Mouse (Mus musculus) neural tube, embryonic 12.5 days (tissue): Measurements from ENCODE around the gene Cep72. TPM values are rescaled to one million over a fixed set of nuclear protein-coding genes. Genes with fewer than 3 reads are reported as not detected.

Source experiments
- ATAC-seq: fragments of 200-750 bp; cut with Nextera tagmentation; 2 replicates; pipeline ENCODE4 v1.8.0; 2017; ENCODE audit warnings: low read depth, mild to moderate bottlenecking, moderate TSS enrichment, moderate library complexity; ENCODE audit not compliant: low FRiP score
- H3K27ac ChIP-seq: fragments of 300-500 bp; sonication (generic); 2 replicates; pipeline ENCODE4 v1.5.1; 2016
- H3K27me3 ChIP-seq: fragments of 300-500 bp; sonication (generic); replicated peaks from 2 replicates; pipeline ENCODE4 v1.6.1; 2016; ENCODE audit warnings: mild to moderate bottlenecking
- H3K36me3 ChIP-seq: fragments of 300-500 bp; sonication (generic); 2 replicates; pipeline ENCODE4 v1.6.1; 2016; ENCODE audit warnings: mild to moderate bottlenecking
- H3K4me1 ChIP-seq: fragments of 300-500 bp; sonication (generic); 2 replicates; pipeline ENCODE4 v1.6.1; 2016
- H3K4me2 ChIP-seq: fragments of 300-500 bp; sonication (generic); replicated peaks from 2 replicates; pipeline ENCODE4 v1.6.1; 2016; ENCODE audit warnings: mild to moderate bottlenecking
- H3K4me3 ChIP-seq: fragments of 300-500 bp; sonication (generic); 2 replicates; pipeline ENCODE4 v1.5.1; 2016
- H3K9ac ChIP-seq: fragments of 300-500 bp; sonication (generic); 2 replicates; pipeline ENCODE4 v1.6.1; 2016; ENCODE audit warnings: mild to moderate bottlenecking
- H3K9me3 ChIP-seq: fragments of 300-500 bp; sonication (generic); 2 replicates; pipeline ENCODE4 v1.6.1; 2016; ENCODE audit warnings: mild to moderate bottlenecking
- WGBS: fragments of 180-500 bp; shearing (Covaris S2); methylation state at CpG from one replicate; pipeline ENCODE4 v1.1.7; 2016; 5-methylcytosine and 5-hydroxymethylcytosine counted together
- polyA plus RNA-seq: library from polyadenylated mRNA; unstranded; fragments of >200 nt; fragmentation: Nextera tagmentation; extraction: Ambion mirVana; gene quantifications from 2 replicates; pipeline ENCODE4 v1.2.1, GENCODE M21; 2016

Gene Cep72
- polyA plus RNA-seq, 1 experiment from 2014 or later: 16.0 TPM

GRCm38 (mm10) chr13:74000961-74001360, 61.1 kb downstream of the Cep72 start:
- H3K9ac ChIP-seq: no peak overlapping the region
- no peak overlapping the region for H3K4me2 ChIP-seq
- no peaks in the 10 kb centered on the region for H3K4me1 ChIP-seq
- H3K27me3 ChIP-seq: no peaks in the 10 kb centered on the region
- no peak overlapping the region for H3K4me3 ChIP-seq
- H3K9me3 ChIP-seq: no peaks in the 10 kb centered on the region
- no peak for ATAC-seq
- 84% methylated on average over 6 of the region's 6 CpGs for WGBS
- no peaks in the 10 kb centered on the region for H3K36me3 ChIP-seq
- H3K27ac ChIP-seq: no peak overlapping the region

- H3K27me3 ChIP-seq: no peaks in the 10 kb centered on the region
- no peak overlapping the region for H3K4me3 ChIP-seq
These were observed 61.6 kb downstream of the Cep72 start for GRCm38 (mm10) chr13:74000519-74000918.

GRCm38 (mm10) chr13:73996456-73996855, 65.6 kb downstream of the Cep72 start:
- no peaks in the 10 kb centered on the region for H3K4me1 ChIP-seq
- ATAC-seq: no peak
- H3K4me3 ChIP-seq: no peak overlapping the region
- no peaks in the 10 kb centered on the region for H3K9me3 ChIP-seq
- H3K27ac ChIP-seq: no peak overlapping the region
- no peak overlapping the region for H3K4me2 ChIP-seq
- 82% methylated on average over 4 of the region's 4 CpGs for WGBS
- no peaks in the 10 kb centered on the region for H3K36me3 ChIP-seq
- no peak overlapping the region for H3K9ac ChIP-seq
- no peaks in the 10 kb centered on the region for H3K27me3 ChIP-seq

More at GRCm38 (mm10) chr13:74000519-74000918, 61.6 kb downstream of the Cep72 start:
- Histone ChIP-seq H3K9me3 (no peaks in the 10 kb centered on the region), H3K9ac (no peak overlapping the region), H3K27ac (no peak overlapping the region), H3K4me1 (no peaks in the 10 kb centered on the region), H3K36me3 (no peaks in the 10 kb centered on the region), H3K4me2 (no peak overlapping the region)
- ATAC-seq: no peak

- ATAC-seq: no peak
- Histone ChIP-seq H3K4me2 (no peak overlapping the region), H3K36me3 (no peaks in the 10 kb centered on the region), H3K4me3 (no peak overlapping the region), H3K9ac (no peak overlapping the region), H3K9me3 (no peaks in the 10 kb centered on the region), H3K4me1 (no peaks in the 10 kb centered on the region), H3K27me3 (no peaks in the 10 kb centered on the region), H3K27ac (no peak overlapping the region)
- WGBS: 84% methylated on average over 5 of the region's 5 CpGs
These were observed 70.8 kb downstream of the Cep72 start for GRCm38 (mm10) chr13:73991267-73991666.

- no peaks in the 10 kb centered on the region for H3K27me3 ChIP-seq
- no peaks in the 10 kb centered on the region for H3K9me3 ChIP-seq
- no peak overlapping the region for H3K9ac ChIP-seq
- no peak for ATAC-seq
- no peak overlapping the region for H3K27ac ChIP-seq
- H3K4me2 ChIP-seq: no peak overlapping the region
- H3K4me1 ChIP-seq: no peaks in the 10 kb centered on the region
- H3K36me3 ChIP-seq: no peaks in the 10 kb centered on the region
- 87% methylated on average over 2 of the region's 2 CpGs for WGBS
- H3K4me3 ChIP-seq: no peak overlapping the region
These were observed 71.3 kb downstream of the Cep72 start for GRCm38 (mm10) chr13:73990761-73991160.

- ATAC-seq: no peak
- H3K4me1 ChIP-seq: no peaks in the 10 kb centered on the region
- H3K36me3 ChIP-seq: no peaks in the 10 kb centered on the region
- H3K9me3 ChIP-seq: no peaks in the 10 kb centered on the region
- H3K27me3 ChIP-seq: no peaks in the 10 kb centered on the region
- WGBS: 82% methylated on average over 5 of the region's 5 CpGs
- no peak overlapping the region for H3K27ac ChIP-seq
- no peak overlapping the region for H3K4me3 ChIP-seq
- no peak overlapping the region for H3K4me2 ChIP-seq
- H3K9ac ChIP-seq: no peak overlapping the region
These were observed 71.8 kb downstream of the Cep72 start for GRCm38 (mm10) chr13:73990325-73990724.

Other genes starting within 250 kb of the Cep72 start
- gene Nkd2, start 214.7 kb downstream of the Cep72 start, polyA plus RNA-seq: 10.9 and 12.6 TPM in 2 replicates
- gene Trip13, start 124.5 kb downstream of the Cep72 start, polyA plus RNA-seq: 27.0 and 28.9 TPM in 2 replicates
- gene Brd9, start 124.5 kb downstream of the Cep72 start, polyA plus RNA-seq: 78.2 and 83.4 TPM in 2 replicates
- gene Zdhhc11, start 98.4 kb downstream of the Cep72 start, polyA plus RNA-seq: not detected in 2 replicates
- gene Tppp, start 52.9 kb downstream of the Cep72 start, polyA plus RNA-seq: 4.7 and 5.6 TPM in 2 replicates
- gene Slc9a3, start 59.2 kb upstream of the Cep72 start, polyA plus RNA-seq: 0.04 TPM in 1 of 2 replicates, not detected in the other
- 83.6 and 91.4 TPM in 2 replicates for gene Exoc3, start 146.4 kb upstream of the Cep72 start, polyA plus RNA-seq
- gene Ahrr, start 230.0 kb upstream of the Cep72 start, polyA plus RNA-seq: 0.77 and 1.3 TPM in 2 replicates